Mouse (Mus musculus) C2C12 (cell line): ENCODE data around the gene Pmfbp1.

Source experiments
- CEBPB ChIP-seq: IDR thresholded peaks from one replicate; pipeline ENCODE4 v1.6.1; 2011; ENCODE audit warnings: low read depth, mild to moderate bottlenecking, control low read depth, moderate library complexity
- CTCF ChIP-seq: IDR thresholded peaks from one replicate; pipeline ENCODE4 v1.5.1; 2011; ENCODE audit not compliant: control insufficient read depth, insufficient read depth, insufficient read length
- FOSL1 ChIP-seq: IDR thresholded peaks from one replicate; pipeline ENCODE4 v1.8.0; 2011; ENCODE audit warnings: mild to moderate bottlenecking, low read length; ENCODE audit not compliant: poor library complexity, insufficient read depth, severe bottlenecking
- MAX ChIP-seq: IDR thresholded peaks from one replicate; pipeline ENCODE4 v1.6.1; 2011; ENCODE audit warnings: mild to moderate bottlenecking, control low read depth
- MYOG ChIP-seq: IDR thresholded peaks from one replicate; pipeline ENCODE4 v1.6.1; 2011; ENCODE audit not compliant: control insufficient read depth, insufficient read length; ENCODE audit errors: extremely low read depth
- USF1 ChIP-seq: IDR thresholded peaks from one replicate; pipeline ENCODE4 v1.6.1; 2011; ENCODE audit warnings: low read depth, mild to moderate bottlenecking, control low read depth, moderate library complexity

DNA sequence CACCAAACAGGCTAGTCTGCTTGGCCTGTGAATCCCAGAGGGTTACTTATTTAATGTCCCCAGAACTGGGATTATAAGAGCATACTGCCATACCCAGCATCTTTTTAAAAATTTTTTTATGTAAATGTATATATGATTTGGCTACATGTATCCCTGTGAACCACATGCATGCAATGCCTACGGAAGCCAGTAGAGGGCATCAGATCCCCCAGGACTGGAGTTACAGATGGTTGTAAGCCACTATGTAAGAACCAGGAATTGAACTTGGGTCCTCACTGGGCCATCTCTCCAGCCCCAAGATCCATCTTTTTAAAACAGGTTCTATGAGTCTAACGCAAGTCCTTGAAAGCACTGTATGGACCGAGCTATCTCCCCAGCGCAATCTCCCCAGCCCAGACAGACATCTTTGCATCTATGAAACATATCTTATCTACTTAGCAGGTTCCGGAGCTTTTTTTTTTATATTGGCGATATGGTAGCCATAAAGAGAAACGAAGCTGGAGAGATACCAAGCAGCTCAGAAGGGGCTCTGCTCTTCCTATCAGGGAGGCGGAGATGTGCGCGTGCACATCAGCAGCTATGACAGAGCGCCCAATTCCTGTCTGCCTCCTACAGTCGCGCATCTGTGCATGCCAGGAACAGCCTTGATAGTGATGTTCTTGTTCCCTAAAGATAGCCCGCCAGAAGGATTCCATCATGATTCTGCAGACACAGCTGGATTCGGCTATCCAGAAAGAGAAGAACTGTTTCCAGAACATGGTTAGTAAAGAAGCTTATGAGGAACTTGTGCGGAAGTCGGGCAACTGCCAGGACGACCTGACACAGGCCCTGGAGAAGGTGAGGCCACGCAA is 41.5 kb downstream of the Pmfbp1 start:
- no peak for TF ChIP-seq CTCF
- no peak for TF ChIP-seq USF1
- no peak for TF ChIP-seq MAX
- no peak for TF ChIP-seq FOSL1
- no peak for TF ChIP-seq MYOG
- TF ChIP-seq CEBPB: no peak
